Mouse (Mus musculus) heart, embryonic 10.5 days (tissue): Measurements from ENCODE around the gene Impg2. TPM values are rescaled to one million over a fixed set of nuclear protein-coding genes. Genes with fewer than 3 reads are reported as not detected.

Experiments used
- polyA plus RNA-seq: library from polyadenylated mRNA; unstranded; fragments of >200 nt; fragmentation: Nextera tagmentation; extraction: Ambion mirVana; gene quantifications from 2 replicates; pipeline ENCODE4 v1.2.1, GENCODE M21; 2016

Gene Impg2
- polyA plus RNA-seq, 1 experiment from 2014 or later: 0.10 TPM

Other genes starting within 250 kb of the Impg2 start
- 571 and 684 TPM in 2 replicates for gene Rpl24, start 238.0 kb upstream of the Impg2 start, polyA plus RNA-seq
- 14.3 and 14.6 TPM in 2 replicates for gene Zbtb11, start 230.4 kb upstream of the Impg2 start, polyA plus RNA-seq
- 187 and 211 TPM in 2 replicates for gene Pcnp, start 174.6 kb upstream of the Impg2 start, polyA plus RNA-seq
- gene Trmt10c, start 166.5 kb upstream of the Impg2 start, polyA plus RNA-seq: 24.8 and 30.2 TPM in 2 replicates
- gene Senp7, start 156.0 kb upstream of the Impg2 start, polyA plus RNA-seq: 22.4 and 23.3 TPM in 2 replicates